Mouse (Mus musculus) layer of hippocampus, postnatal 14 days (tissue): Measurements from ENCODE around the gene BC052040. TPM values are rescaled to one million over a fixed set of nuclear protein-coding genes. Genes with fewer than 3 reads are reported as not detected.

Experiments
- DNase-seq, 2 experiments: peaks; one replicate each; pipeline ENCODE4 v3.0.0; 2021 to 2022; ENCODE audit warnings: low spot score in 2 of 2, mixed read lengths in 1 of 2
- long read RNA-seq, 2 experiments: library from polyadenylated mRNA; stranded (forward); transcript quantifications; one replicate each; pipeline ENCODE4 v2.0.0; 2021
- total RNA-seq, 2 experiments: library from RNA; stranded (reverse); gene quantifications; 2 replicates each; pipeline ENCODE4 v1.2.3; 2021

BC052040 gene
- 1 to 10 TPM; 4.1 to 5.5 TPM for total RNA-seq
- long read RNA-seq, experiment 1, partial matches to known transcripts = 0 of 3 reads
- long read RNA-seq, experiment 1, other reads (novel, unspliced or antisense) = 1 of 3 reads
- long read RNA-seq, experiment 2, transcript BC052040-201 (11 exons, 2,735 nt) = major isoform, 5 of 5 reads
- long read RNA-seq, experiment 2, partial matches to known transcripts = 0 of 5 reads
- long read RNA-seq, experiment 2, other reads (novel, unspliced or antisense) = 0 of 5 reads

GRCm38 (mm10) chr2:115581241-115581988 lies at the start of gene BC052040:
Gene BC052040 (plus strand): TSS chr2:115581716.
- DNase-seq = peak; percentile 88 to 89

GRCm38 (mm10) chr2:115538009-115538690 lies 43.4 kb upstream of the BC052040 start:
- DNase-seq = no peak

- no peak for DNase-seq
These were observed 42.7 kb upstream of the BC052040 start for GRCm38 (mm10) chr2:115538691-115539283.

- DNase-seq = no peak
These were observed 41.8 kb upstream of the BC052040 start for GRCm38 (mm10) chr2:115539731-115540130.

- DNase-seq = no peak
These were observed 39.0 kb upstream of the BC052040 start for GRCm38 (mm10) chr2:115542401-115543123.

GRCm38 (mm10) chr2:115543212-115543611 lies 38.3 kb upstream of the BC052040 start:
- DNase-seq = no peak

GRCm38 (mm10) chr2:115551901-115552300 lies 29.6 kb upstream of the BC052040 start:
- DNase-seq = no peak

GRCm38 (mm10) chr2:115562155-115562827 lies 19.2 kb upstream of the BC052040 start:
- no peak for DNase-seq

GRCm38 (mm10) chr2:115563436-115564093 lies 18.0 kb upstream of the BC052040 start:
- no peak for DNase-seq

- DNase-seq = no peak
These were observed 9.5 kb upstream of the BC052040 start for GRCm38 (mm10) chr2:115571996-115572395.

GRCm38 (mm10) chr2:115574802-115575201 lies 6.7 kb upstream of the BC052040 start:
- DNase-seq = no peak

- no peak for DNase-seq
These were observed 2.2 kb upstream of the BC052040 start for GRCm38 (mm10) chr2:115579171-115579900.

- no peak for DNase-seq
These were observed 1.5 kb upstream of the BC052040 start for GRCm38 (mm10) chr2:115579976-115580375.

GRCm38 (mm10) chr2:115581989-115582608 lies 583 bp downstream of the BC052040 start:
- DNase-seq = no peak

GRCm38 (mm10) chr2:115583776-115584175 lies 2.3 kb downstream of the BC052040 start:
- no peak for DNase-seq

- DNase-seq = no peak
These were observed 9.1 kb downstream of the BC052040 start for GRCm38 (mm10) chr2:115590602-115591001.

- peak; percentile 26 to 50 for DNase-seq
These were observed 11.2 kb downstream of the BC052040 start for GRCm38 (mm10) chr2:115592651-115593119.

GRCm38 (mm10) chr2:115597017-115597416 lies 15.5 kb downstream of the BC052040 start:
- no peak for DNase-seq

- no peak for DNase-seq
These were observed 16.8 kb downstream of the BC052040 start for GRCm38 (mm10) chr2:115598266-115598665.
